Mouse (Mus musculus) kidney, postnatal 14 days (tissue): ENCODE results near the gene Muc13.

Experiments used
- DNase-seq: peaks from one replicate; pipeline ENCODE4 v3.0.0; 2022; ENCODE audit warnings: mixed read lengths

The Muc13 gene

GRCm38 (mm10) chr16:33829301-33829831, 35.5 kb downstream of the Muc13 start, which contains the start of gene Itgb5:
Gene Itgb5, plus strand, starts transcription at chr16:33829665.
- DNase-seq, result peak; percentile 89

- peak; percentile 58 for DNase-seq
These were observed 36.1 kb downstream of the Muc13 start for GRCm38 (mm10) chr16:33829842-33830511.

GRCm38 (mm10) chr16:33830512-33831105, 36.8 kb downstream of the Muc13 start:
- no peak for DNase-seq

- no peak for DNase-seq
These were observed 38.2 kb downstream of the Muc13 start for GRCm38 (mm10) chr16:33832057-33832456.

GRCm38 (mm10) chr16:33832728-33833428, 39.0 kb downstream of the Muc13 start:
- no peak for DNase-seq

GRCm38 (mm10) chr16:33833429-33833753, 39.6 kb downstream of the Muc13 start:
- no peak for DNase-seq

GRCm38 (mm10) chr16:33833781-33834482, 40.1 kb downstream of the Muc13 start:
- DNase-seq, result peak; percentile 76

GRCm38 (mm10) chr16:33836676-33837075, 42.8 kb downstream of the Muc13 start:
- no peak for DNase-seq

GRCm38 (mm10) chr16:33837191-33837590, 43.4 kb downstream of the Muc13 start:
- no peak for DNase-seq

- DNase-seq, result no peak
These were observed 46.8 kb downstream of the Muc13 start for GRCm38 (mm10) chr16:33840616-33841015.

GRCm38 (mm10) chr16:33842081-33842880, 48.4 kb downstream of the Muc13 start:
- DNase-seq, result no peak

- DNase-seq, result no peak
These were observed 50.3 kb downstream of the Muc13 start for GRCm38 (mm10) chr16:33844150-33844611.

- DNase-seq, result no peak
These were observed 51.0 kb downstream of the Muc13 start for GRCm38 (mm10) chr16:33844866-33845265.

- DNase-seq, result no peak
These were observed 59.4 kb downstream of the Muc13 start for GRCm38 (mm10) chr16:33853271-33853670.

GRCm38 (mm10) chr16:33858766-33859165, 64.9 kb downstream of the Muc13 start:
- DNase-seq, result no peak

- no peak for DNase-seq
These were observed 65.5 kb downstream of the Muc13 start for GRCm38 (mm10) chr16:33859380-33859779.

- peak; percentile 80 for DNase-seq
These were observed 66.3 kb downstream of the Muc13 start for GRCm38 (mm10) chr16:33859988-33860700.

- no peak for DNase-seq
These were observed 68.6 kb downstream of the Muc13 start for GRCm38 (mm10) chr16:33862406-33862805.

GRCm38 (mm10) chr16:33863208-33863751, 69.4 kb downstream of the Muc13 start:
- no peak for DNase-seq
